In the genomic region with DNA sequence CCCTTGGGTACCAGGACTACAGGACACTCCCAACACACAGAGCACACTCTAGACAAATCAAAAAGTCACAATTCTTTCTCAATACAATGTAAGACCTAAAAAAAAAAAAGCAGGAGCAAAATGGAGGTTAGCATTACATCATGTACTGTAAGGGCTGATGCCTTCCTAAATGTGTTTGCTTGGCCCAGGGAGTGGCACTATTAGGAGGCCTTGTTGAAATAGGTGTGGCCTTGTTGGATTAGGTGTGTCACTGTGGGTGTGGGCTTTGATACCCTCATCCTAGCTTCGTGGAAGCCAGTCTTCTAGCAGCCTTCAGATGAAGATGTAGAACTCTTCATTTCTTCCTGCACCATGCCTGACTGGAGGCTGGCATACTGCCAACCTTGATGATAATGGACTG, we compare ENCODE assay signal across 21 mouse cellular contexts.
"Had no signal": no experiment of that assay in that cellular context is flagged by ENCODE, and none has a peak within 500 bp of the region (broad histone marks: within the 10 kb centered on the region; RNA-seq: fewer than 3 reads in every experiment).

No protein-coding gene starts in this region.

- H3K4me1 ChIP-seq: kidney, embryonic 15.5 days; limb, embryonic 10.5 days; limb, embryonic 13.5 days; lung, embryonic 15.5 days; megakaryocyte, embryonic 14.5 days; midbrain, embryonic 10.5 days; midbrain, embryonic 13.5 days; neural tube, embryonic 13.5 days; stomach, embryonic 15.5 days had no signal

- H3K27me3 ChIP-seq: kidney, embryonic 15.5 days; limb, embryonic 13.5 days; lung, embryonic 15.5 days; midbrain, embryonic 13.5 days; neural tube, embryonic 13.5 days; stomach, embryonic 15.5 days had no signal

- H3K4me2 ChIP-seq: kidney, embryonic 15.5 days; limb, embryonic 13.5 days; lung, embryonic 15.5 days; midbrain, embryonic 13.5 days; neural tube, embryonic 13.5 days; stomach, embryonic 15.5 days had no signal

- ATAC-seq: midbrain, embryonic 13.5 days; midbrain, embryonic 16.5 days had no signal

- DNase-seq: kidney, adult 11 months; kidney, adult 8-10 months; layer of hippocampus, adult 9-11 months; lung, adult 18-20 months; right cerebral cortex, adult 18-20 months; right cerebral cortex, postnatal 25 days; spleen, adult 18-20 months; thymus, adult 18-20 months; thymus, postnatal 36 days had no signal

- H3K36me3 ChIP-seq: kidney, embryonic 15.5 days; limb, embryonic 10.5 days; limb, embryonic 13.5 days; lung, embryonic 15.5 days; midbrain, embryonic 10.5 days; midbrain, embryonic 13.5 days; neural tube, embryonic 13.5 days; stomach, embryonic 15.5 days had no signal

- H3K9me3 ChIP-seq: kidney, embryonic 15.5 days; limb, embryonic 10.5 days; limb, embryonic 13.5 days; lung, embryonic 15.5 days; megakaryocyte, embryonic 14.5 days; midbrain, embryonic 10.5 days; midbrain, embryonic 13.5 days; neural tube, embryonic 13.5 days; stomach, embryonic 15.5 days had no signal

- H3K9ac ChIP-seq: kidney, embryonic 15.5 days; limb, embryonic 13.5 days; lung, embryonic 15.5 days; midbrain, embryonic 13.5 days; neural tube, embryonic 13.5 days; stomach, embryonic 15.5 days had no signal

- H3K4me3 ChIP-seq: kidney, embryonic 15.5 days; layer of hippocampus, adult 2 months; limb, embryonic 10.5 days; limb, embryonic 13.5 days; lung, embryonic 15.5 days; megakaryocyte, embryonic 14.5 days; midbrain, embryonic 10.5 days; midbrain, embryonic 13.5 days; myocyte; neural tube, embryonic 13.5 days; stomach, embryonic 15.5 days had no signal

- H3K27ac ChIP-seq: kidney, embryonic 15.5 days; layer of hippocampus, adult 2 months; limb, embryonic 10.5 days; limb, embryonic 13.5 days; lung, embryonic 15.5 days; midbrain, embryonic 10.5 days; midbrain, embryonic 13.5 days; neural tube, embryonic 13.5 days; stomach, embryonic 15.5 days had no signal
